Mouse (Mus musculus) limb, embryonic 14.5 days (tissue): Measurements from ENCODE around the gene Nr6a1. TPM values are rescaled to one million over a fixed set of nuclear protein-coding genes. Genes with fewer than 3 reads are reported as not detected.

ENCODE experiments used
- ATAC-seq: fragments of 200-750 bp; cut with Nextera tagmentation; 2 replicates; pipeline ENCODE4 v1.8.0; 2017; ENCODE audit warnings: low read depth, moderate number of reproducible peaks, moderate TSS enrichment; ENCODE audit not compliant: low FRiP score
- DNase-seq: peaks from one replicate; pipeline ENCODE4 v3.0.0-alpha.2; 2015; ENCODE audit warnings: low spot score
- H3K27ac ChIP-seq: fragments of 300-500 bp; sonication (generic); replicated peaks from 2 replicates; pipeline ENCODE4 v1.5.1; 2014; ENCODE audit warnings: low read depth, mild to moderate bottlenecking, low read length, moderate library complexity, mixed read lengths
- H3K27me3 ChIP-seq: fragments of 300-500 bp; sonication (generic); 2 replicates; pipeline ENCODE4 v1.6.1; 2014; ENCODE audit warnings: low read length, mixed read lengths; ENCODE audit not compliant: control insufficient read depth, insufficient read depth
- H3K36me3 ChIP-seq: fragments of 300-500 bp; sonication (generic); 2 replicates; pipeline ENCODE4 v1.6.1; 2014; ENCODE audit warnings: mild to moderate bottlenecking, low read length, moderate library complexity, mixed read lengths; ENCODE audit not compliant: control insufficient read depth, insufficient read depth
- H3K4me1 ChIP-seq: fragments of 300-500 bp; sonication (generic); 2 replicates; pipeline ENCODE4 v1.6.1; 2014; ENCODE audit warnings: antibody characterized with exemption, low read length, mixed read lengths; ENCODE audit not compliant: control insufficient read depth, insufficient read depth
- H3K4me2 ChIP-seq: fragments of 300-500 bp; sonication (generic); replicated peaks from 2 replicates; pipeline ENCODE4 v1.6.1; 2014; ENCODE audit warnings: low read depth, mild to moderate bottlenecking, low read length, moderate library complexity; ENCODE audit not compliant: severe bottlenecking
- H3K4me3 ChIP-seq: fragments of 300-500 bp; sonication (generic); replicated peaks from 2 replicates; pipeline ENCODE4 v1.5.1; 2014; ENCODE audit warnings: low read length
- H3K9ac ChIP-seq: fragments of 300-500 bp; sonication (generic); 2 replicates; pipeline ENCODE4 v1.6.1; 2014; ENCODE audit warnings: mild to moderate bottlenecking, low read depth, low read length, moderate library complexity; ENCODE audit not compliant: severe bottlenecking
- H3K9me3 ChIP-seq: fragments of 300-500 bp; sonication (generic); 2 replicates; pipeline ENCODE4 v1.6.1; 2016; ENCODE audit warnings: low read length; ENCODE audit not compliant: control insufficient read depth
- POLR2A ChIP-seq: fragments of 200-500 bp; IDR thresholded peaks from 2 replicates; pipeline ENCODE4 v1.8.0; 2012; ENCODE audit warnings: inconsistent platforms, mild to moderate bottlenecking, moderate library complexity, borderline replicate concordance; ENCODE audit not compliant: insufficient read depth, insufficient read length; ENCODE audit errors: extremely low read depth
- WGBS: fragments of 180-500 bp; shearing (Covaris S2); extraction: QIAGEN DNeasy Blood & Tissue Kit; methylation state at CpG from one replicate; pipeline ENCODE4 v1.1.7; 2014; 5-methylcytosine and 5-hydroxymethylcytosine counted together
- polyA plus RNA-seq, 2 experiments: library from polyadenylated mRNA; depleted of rRNA in 1 of 2; stranded (reverse) in 1 of 2; unstranded in 1 of 2; fragments of >200 nt; fragmentation: Nextera tagmentation in 1 of 2; extraction: Ambion mirVana in 1 of 2; gene quantifications; 2 replicates each; pipeline versions ENCODE4 v1.2.1 to v1.2.3; 2012 to 2014

The Nr6a1 gene
- polyA plus RNA-seq, 2 experiments = 1.2 to 2.4 TPM

GRCm38 (mm10) chr2:38712769-38713125, 214.7 kb downstream of the Nr6a1 start:
- no peak overlapping the region for H3K4me2 ChIP-seq
- no peaks in the 10 kb centered on the region for H3K9me3 ChIP-seq
- peaks cover 66% of the 10 kb centered on the region for H3K27me3 ChIP-seq
- peaks cover 10% of the 10 kb centered on the region; the same call in 1 of the 2 replicates for H3K4me1 ChIP-seq
- 25% methylated on average over 11 of the region's 11 CpGs for WGBS
- H3K36me3 ChIP-seq = no peaks in the 10 kb centered on the region
- H3K27ac ChIP-seq = no peak overlapping the region
- TF ChIP-seq POLR2A = no peak
- H3K4me3 ChIP-seq = no peak overlapping the region
- ATAC-seq = no peak
- no peak overlapping the region for H3K9ac ChIP-seq
- DNase-seq = no peak

- ATAC-seq (no peak), DNase-seq (no peak)
- no peak overlapping the region for H3K27ac ChIP-seq
- peak overlapping the region; percentile 12; the same call in 1 of the 2 replicates for H3K9ac ChIP-seq
- peak overlapping the region; percentile 50 for H3K4me2 ChIP-seq
- 13% methylated on average over 23 of the region's 58 CpGs for WGBS
- no peaks in the 10 kb centered on the region for H3K36me3 ChIP-seq
- H3K27me3 ChIP-seq = peaks cover 71% of the 10 kb centered on the region
- no peaks in the 10 kb centered on the region for H3K9me3 ChIP-seq
- H3K4me3 ChIP-seq = peak overlapping the region; percentile 34
- no peak for TF ChIP-seq POLR2A
- peaks cover 10% of the 10 kb centered on the region; the same call in 1 of the 2 replicates for H3K4me1 ChIP-seq
Observed at GRCm38 (mm10) chr2:38712076-38712768, 215.3 kb downstream of the Nr6a1 start.

GRCm38 (mm10) chr2:38711421-38711861, 216.0 kb downstream of the Nr6a1 start:
- no peaks in the 10 kb centered on the region for H3K9me3 ChIP-seq
- H3K27me3 ChIP-seq = peaks cover 79% of the 10 kb centered on the region
- H3K4me1 ChIP-seq = peaks cover 10% of the 10 kb centered on the region; the same call in 1 of the 2 replicates
- peak overlapping the region; percentile 12; the same call in 1 of the 2 replicates for H3K9ac ChIP-seq
- no peak for TF ChIP-seq POLR2A
- no peak overlapping the region for H3K27ac ChIP-seq
- peak overlapping the region; percentile 34 for H3K4me3 ChIP-seq
- ATAC-seq (no peak), DNase-seq (no peak)
- H3K36me3 ChIP-seq = no peaks in the 10 kb centered on the region
- 3% methylated on average over 31 of the region's 40 CpGs for WGBS
- H3K4me2 ChIP-seq = peak overlapping the region; percentile 50

GRCm38 (mm10) chr2:38710304-38711241, 216.9 kb downstream of the Nr6a1 start:
- peak overlapping the region; percentile 42 for H3K4me2 ChIP-seq
- WGBS = 3% methylated on average over 71 of the region's 75 CpGs
- no peaks in the 10 kb centered on the region for H3K9me3 ChIP-seq
- H3K27me3 ChIP-seq = peaks cover 85% of the 10 kb centered on the region
- DNase-seq = no peak
- no peak; the same call in 1 of the 2 replicates for ATAC-seq
- no peak overlapping the region for H3K27ac ChIP-seq
- no peaks in the 10 kb centered on the region for H3K36me3 ChIP-seq
- peak overlapping the region; percentile 32 for H3K4me3 ChIP-seq
- no peak for TF ChIP-seq POLR2A
- no peak overlapping the region for H3K9ac ChIP-seq
- H3K4me1 ChIP-seq = peaks cover 10% of the 10 kb centered on the region; the same call in 1 of the 2 replicates
